Mouse (Mus musculus) ZHBTc4 (cell line): Measurements from ENCODE around the gene Cep95.
"Not testable (repeated sequence)": the region's sequence is repeated elsewhere in the genome, so short reads cannot be mapped to it uniquely, and the experiment has no call there.

ENCODE experiments used
- DNase-seq: peaks from one replicate; pipeline ENCODE4 v3.0.0-alpha.2; 2011; ENCODE audit warnings: low read depth, low spot score

Cep95 gene

DNA sequence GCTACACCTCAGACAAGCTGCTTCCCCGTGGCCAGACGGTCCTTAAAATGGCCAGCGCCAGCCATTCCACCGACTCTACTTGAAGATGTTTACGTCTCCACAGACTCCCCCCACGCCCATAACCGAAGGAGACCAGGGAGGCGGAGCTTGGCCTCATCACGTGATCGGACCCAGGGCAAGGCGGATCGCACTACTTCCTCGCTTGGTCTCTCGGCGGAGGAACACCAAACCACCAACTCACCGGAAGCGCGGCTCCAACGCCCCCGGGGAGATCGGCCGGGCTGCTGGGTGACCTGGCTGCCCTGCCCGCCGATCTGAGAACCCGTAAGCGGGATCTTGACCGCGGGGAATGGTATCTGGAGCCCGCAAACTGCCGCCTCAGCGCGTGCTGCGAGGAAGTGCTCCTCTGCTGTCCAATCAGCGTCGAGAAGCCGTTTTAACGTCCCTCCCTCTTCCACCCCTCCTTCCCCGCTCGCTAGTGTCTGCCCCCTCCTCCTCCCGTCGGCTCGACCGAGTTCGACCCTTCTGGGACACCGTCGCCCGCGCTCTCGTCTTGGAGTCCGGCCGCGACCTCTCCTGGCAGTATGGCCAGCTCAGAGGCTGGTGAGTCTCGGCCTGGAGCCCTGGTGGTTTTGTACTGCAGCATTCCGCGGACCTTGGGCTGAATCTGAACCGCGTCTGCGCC, at the start of gene Cep95, which contains the start of gene Ddx5:
Cep95 (plus strand) TSS at position 478 of the 685 bp plus-strand sequence.
Ddx5 (minus strand) TSS at position 411 of the 685 bp plus-strand sequence.
- DNase-seq: peak; percentile 99

DNA sequence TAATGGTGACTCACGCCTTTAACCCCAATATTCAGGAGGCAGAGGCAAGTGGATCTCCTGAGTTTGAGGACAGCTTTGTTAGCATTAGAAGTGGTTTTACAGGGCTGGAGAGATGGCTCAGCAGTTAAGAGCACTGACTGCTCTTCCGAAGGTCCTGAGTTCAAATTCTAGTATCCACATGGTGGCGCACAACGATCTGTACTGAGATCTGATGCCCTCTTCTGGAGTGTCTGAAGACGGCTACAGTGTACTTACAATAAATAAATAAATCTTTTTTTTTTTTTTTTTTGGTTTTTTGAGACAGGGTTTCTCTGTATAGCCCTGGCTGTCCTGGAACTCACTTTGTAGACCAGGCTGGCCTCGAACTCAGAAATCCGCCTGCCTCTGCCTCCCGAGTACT, 48.3 kb upstream of the Cep95 start:
- DNase-seq: not testable (repeated sequence)

DNA sequence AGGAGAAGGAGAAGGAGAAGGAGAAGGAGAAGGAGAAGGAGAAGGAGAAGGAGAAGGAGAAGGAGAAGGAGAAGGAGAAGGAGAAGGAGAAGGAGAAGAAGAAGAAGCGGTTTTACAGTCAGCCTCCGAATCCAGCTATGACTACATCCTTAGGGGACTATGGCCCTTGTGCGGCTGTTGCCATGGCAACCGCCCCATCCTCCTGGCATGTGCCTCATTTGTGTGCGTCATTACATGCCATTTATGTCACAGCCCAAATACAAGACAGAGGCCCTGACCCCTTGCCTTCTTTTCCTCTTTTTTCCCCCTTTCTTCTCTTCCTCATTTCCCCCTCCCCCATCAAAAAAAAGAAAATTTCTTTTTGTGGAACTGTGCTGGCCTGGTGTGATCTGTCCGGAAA, 47.8 kb upstream of the Cep95 start:
- peak; percentile 67 for DNase-seq

DNA sequence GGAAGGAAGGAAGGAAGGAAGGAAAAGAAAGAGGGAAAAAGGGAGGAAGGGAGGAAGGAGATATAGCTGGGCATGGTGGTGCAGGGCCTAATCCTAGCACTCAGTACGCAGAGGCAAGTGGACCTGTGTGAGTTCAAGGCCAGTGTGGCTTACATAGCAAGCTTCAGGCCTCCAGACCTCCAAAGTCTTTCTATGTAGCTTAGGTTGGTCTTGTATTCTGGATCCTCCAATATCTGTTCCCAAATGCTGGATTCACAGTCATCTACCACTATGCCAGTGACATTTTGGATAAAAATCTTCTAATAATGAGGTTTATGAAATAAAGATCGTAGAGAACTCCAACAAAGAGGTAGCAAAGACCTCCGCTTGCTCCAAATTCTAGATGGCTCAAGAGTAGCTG, 47.2 kb upstream of the Cep95 start:
- no peak for DNase-seq

DNA sequence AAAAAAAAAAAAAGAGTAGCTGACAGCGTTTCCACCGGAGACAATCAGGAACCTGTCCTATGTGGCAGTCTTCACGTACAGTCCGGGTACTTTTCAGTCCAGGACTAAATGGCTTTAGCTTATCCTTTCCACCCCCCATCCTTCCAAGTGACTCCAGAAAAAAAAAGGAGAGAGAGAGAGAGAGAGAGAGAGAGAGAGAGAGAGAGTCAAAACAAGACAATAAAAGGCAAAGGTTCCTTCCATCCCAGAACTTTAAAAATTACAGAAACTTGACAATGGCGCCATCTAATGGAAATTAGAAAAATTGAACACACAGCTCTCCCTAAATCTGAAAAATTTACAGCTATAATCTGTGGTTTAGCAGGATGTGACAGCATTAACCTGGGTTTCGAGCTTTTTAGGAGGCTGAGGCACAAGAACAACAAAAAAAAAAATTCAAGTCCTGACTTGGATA, 46.6 kb upstream of the Cep95 start:
- DNase-seq: peak; percentile 59

DNA sequence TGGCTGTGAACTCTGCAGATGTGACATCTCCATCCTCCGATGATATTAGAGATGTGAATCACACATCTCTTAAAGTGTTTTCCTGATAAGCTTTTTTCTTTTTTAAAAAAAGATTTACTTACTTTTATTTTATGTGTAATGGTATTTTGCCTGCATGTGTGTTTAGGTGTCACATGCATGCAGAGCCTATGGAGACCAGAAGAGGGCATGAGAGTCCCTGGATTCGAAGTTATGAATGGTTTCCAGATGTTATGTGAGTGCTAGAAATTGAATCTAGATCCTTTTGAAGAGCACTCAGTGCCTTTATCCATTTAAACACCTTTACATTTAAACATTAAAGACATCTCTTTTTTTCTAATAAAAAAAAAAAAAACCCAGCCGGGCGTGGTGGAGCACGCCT, 44.1 kb upstream of the Cep95 start:
- DNase-seq: no peak

DNA sequence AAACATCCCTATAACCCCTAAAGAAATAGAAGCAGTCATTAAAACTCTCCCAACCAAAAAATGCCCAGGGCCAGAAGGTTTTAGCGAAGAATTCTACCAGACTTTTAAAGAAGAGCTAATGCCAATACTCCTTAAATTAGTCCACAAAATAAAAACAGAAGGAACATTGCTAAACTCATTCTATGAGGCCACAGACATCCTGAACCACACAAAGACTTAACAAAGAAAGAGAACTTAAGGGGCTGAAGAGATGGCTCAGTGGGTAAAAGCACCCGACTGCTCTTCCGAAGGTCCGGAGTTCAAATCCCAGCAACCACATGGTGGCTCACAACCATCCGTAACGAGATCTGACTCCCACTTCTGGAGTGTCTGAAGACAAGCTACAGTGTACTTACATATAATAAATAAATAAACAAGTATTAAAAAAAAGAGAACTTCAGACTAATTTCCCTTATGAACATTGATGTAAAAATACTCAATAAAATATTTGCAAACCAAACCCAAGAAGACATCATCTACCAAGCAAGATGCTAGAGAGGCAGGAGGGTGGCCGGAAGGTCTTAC, 39.4 kb upstream of the Cep95 start:
- not testable (repeated sequence) for DNase-seq

DNA sequence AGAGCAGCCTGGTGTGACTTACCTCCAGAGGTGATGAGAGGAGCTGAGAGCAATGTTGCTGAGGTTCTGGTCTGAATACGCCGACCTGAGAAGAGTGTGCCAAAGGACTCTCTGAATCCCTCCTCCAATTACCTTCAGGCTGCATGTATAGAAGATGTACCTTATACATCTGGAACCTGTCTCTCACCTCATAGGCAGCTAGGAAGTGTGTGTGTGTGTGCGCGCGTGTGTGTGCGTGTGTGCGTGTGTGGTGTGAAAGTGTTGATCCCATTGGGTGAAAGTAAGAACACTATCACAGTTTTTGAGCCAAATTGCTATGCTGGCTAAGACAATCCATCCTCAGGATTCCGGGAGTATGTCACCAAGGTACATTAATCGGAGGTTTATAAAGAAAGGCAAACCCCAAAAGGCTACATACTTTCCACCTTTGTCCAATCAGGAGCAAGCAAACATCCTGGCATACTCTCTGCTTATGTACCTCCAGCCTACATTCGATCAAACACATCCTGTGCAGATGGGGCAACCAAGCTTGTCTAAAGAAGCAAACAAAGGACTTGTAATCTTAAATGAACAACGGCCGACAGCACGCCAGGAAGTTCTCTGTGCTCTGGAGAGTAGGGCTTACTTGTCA, 38.8 kb upstream of the Cep95 start, which contains the start of gene Pecam1:
Pecam1 (minus strand) TSS at position 508 of the 631 bp plus-strand sequence.
- DNase-seq: no peak

DNA sequence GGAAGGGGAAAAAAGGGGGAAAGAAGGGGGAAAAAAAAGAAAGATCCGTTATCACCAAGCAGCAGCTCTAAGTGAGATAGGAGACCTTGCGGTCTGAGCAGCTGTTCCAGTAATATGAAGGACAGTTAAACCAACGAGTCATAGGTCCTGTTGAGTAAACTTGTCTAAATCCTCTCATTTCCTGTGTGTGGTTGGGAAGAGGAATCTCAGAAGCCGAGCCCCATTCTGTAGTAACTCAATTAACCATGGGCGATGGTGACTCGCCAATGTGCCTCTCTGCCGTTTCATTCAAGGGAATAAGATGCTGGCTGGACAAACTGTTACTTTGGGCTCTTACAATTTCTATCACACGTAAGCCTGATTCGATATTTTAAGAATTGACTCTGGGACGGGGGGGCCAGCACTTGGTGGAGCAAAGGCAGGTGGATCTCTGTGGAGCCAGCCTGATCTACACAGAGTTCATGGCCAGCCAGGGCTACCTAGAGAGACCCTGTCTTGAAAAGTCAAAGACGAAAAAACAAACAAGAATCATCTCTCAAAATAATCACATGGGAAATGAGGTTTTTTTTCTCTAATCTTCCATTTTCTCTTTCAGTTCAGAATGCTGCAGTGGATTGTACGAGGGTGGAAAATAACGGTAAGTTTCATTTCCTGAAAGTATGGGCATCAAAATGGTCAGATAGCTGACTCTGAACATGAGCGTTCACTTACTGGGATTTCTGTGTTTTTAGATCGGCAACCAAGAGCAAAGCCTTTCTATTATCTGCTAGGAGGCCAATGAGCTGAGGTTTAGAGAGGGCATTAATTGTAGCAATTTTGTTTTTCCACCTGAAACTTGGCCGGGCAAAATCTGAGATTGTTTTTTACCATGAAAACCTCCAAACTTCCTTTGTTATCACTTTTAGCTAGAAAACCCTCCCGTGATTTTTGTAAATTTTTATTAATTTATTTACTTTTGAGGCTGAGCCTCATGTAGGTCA, 37.7 kb upstream of the Cep95 start, which contains the start of gene Milr1:
Milr1 (plus strand) TSS at position 188 of the 980 bp plus-strand sequence.
- no peak for DNase-seq

DNA sequence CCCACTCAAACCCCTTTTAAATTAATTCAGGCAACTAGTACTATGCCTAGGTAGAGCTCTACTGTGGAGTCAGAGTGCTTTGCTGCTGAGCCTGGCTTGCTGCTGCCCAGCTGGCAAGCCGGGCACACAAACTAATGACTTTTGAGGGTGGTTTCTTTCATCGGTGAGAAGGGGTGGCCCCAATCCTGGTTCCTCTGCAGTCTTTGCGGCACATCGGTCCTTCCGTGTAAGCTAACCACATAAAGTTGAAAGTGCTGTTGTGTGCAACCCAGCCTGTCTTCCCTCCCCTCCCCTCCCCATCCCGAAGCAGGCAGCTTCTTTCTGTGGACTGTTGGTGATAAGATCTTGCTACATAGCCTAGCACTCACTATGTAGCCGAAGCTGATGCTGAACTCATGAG, 36.9 kb upstream of the Cep95 start:
- no peak for DNase-seq

DNA sequence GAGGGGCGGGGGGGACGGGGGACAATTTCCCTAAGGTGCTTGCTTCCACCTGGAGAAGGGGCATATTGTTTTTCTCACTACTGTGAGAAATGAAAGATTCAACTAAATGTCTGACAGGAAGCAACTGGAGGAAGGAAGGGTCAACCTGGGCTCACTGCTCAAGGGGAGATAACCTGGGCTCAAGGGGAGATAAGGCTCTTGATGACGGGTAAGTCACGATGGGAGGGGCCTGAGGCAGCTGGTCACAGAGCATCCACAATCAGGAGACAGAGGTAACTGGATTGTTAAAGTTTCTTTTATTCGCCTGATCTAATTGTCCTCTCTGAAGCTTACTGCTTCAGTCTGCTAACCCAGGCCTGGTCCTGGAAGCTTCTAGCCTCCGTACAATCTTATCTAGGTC, 35.7 kb upstream of the Cep95 start:
- no peak for DNase-seq

DNA sequence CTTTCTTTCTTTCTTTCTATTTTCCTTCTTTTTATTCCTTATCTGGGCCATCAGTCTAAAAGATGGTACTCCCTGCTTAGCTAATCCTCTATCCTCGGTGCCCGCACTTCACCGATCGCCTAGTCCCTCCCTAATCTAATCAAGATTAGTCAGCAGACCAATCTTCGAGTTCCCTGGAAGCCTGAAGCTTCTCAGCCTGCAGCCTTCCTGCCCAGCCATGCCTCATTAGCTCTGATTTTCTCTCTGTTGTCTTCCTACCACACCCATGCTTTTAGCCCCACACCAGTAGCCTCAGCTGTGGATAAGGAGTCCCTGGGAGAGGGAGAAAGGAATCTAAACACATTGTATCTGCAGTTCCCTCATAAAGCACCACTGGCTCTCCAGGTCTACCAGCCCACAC, 33.5 kb upstream of the Cep95 start:
- no peak for DNase-seq

DNA sequence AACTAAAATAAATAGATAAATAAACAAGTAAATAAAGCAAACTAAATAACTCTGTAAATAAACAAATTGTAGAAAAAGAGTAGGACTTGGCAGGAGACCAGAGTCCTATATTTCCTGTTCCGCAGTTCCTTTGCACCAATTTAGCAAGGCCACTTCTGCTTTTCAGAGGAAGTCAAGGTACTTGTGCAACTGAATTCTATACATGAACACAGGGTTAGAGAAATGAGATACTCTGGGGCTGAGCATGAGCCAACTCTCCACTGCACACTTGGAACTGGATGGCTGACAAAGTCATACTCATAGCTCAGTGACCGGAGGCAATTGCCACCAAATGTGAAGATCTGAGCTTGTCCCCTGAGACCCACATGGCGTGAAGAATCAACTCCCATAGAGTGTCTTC, 30.0 kb upstream of the Cep95 start:
- no peak for DNase-seq

DNA sequence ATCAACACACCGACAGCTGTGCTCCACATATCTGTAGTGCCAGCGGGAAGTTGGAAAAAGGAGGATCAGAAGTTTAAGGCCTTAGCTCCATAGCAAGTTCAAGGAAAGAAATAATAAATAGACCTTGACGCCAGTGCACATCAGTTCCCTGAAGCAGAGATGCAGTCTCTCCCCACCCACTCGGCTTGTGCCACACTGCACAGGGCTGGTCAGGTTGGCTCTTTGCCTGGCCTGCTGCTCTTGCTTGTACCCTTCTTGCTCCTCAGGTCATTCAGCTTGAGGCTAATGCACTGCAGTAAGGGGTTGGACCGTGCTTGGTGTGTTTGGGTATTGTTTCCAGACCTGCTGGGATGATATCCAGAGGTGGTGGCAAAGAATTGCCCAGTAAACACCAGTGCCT, 28.5 kb upstream of the Cep95 start:
- no peak for DNase-seq

DNA sequence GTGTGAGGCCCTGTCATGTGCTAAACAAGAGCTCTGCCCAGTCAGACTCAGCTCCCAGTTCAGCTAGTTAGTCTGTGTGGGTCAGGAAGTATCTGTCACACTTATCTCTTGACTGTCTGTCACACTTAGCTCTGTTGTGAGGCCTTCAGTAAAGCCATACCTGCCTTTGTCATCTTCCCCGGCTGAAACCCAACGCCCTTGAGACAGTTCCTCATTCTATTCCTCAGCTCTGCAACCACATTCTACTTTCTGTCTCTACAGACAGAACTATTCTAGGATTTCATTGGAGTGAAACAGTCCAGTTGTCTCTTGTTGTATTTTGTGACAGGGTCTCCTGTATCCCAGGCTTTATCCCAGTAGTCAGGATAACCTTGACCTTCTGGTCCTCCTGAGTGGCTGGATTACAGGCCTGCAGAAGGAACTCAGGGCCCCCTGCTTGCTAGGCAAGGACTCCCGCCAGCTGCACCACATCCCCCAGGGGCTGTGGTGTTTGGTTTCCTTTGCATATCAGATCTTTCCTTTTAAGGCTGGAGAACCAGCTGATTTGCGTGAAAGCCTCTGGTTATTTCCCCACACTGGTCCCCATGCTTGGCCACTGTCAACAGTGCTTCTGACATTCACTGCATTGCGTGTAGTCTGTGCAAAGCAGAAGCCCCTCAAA, 26.8 kb upstream of the Cep95 start:
- DNase-seq: peak; percentile 64

DNA sequence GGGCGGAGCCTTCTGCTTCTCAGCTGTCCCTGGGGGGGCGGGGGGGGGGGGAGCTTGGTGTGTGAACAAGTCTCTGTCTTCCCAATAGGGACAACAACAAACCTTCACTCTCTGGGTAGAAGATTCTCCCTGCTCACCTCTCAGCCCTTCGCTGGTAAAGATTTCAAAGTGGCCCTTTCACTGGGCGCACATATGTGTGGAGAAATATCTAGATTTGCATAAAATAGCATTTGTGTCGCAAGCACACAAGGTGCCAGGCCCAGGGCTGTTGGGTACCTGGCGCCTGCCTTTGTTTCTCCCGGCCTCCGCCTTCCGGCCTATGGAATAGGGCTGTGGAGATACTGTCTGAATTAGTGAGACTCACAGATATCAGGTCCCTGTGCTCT, 26.3 kb upstream of the Cep95 start:
- no peak for DNase-seq

DNA sequence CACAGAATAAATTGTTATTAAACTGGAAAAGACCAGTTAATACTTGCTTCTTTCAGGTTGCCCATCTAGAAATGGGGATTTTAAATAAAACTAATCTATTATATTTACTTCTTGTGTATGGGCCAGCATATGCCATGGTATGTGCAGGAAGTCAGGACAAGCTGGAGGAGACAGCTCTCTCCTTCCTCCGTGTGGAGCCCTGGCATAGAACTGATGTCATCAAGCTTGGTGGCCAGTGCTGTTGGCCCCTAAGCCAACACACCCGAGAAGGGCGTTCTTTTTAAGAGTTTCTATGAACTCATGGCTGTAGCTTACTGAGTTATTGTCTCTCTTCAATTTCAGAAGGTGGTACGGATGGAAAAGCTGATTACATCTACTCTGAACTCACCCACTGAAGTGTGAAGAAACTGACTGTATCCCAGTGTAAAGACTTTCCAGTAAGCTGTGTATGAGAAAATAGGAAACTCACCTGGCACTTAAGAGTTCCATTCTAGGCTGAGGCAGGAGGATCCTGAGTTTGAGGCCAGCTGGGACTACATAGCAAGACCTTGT, 22.4 kb upstream of the Cep95 start:
- DNase-seq: no peak

DNA sequence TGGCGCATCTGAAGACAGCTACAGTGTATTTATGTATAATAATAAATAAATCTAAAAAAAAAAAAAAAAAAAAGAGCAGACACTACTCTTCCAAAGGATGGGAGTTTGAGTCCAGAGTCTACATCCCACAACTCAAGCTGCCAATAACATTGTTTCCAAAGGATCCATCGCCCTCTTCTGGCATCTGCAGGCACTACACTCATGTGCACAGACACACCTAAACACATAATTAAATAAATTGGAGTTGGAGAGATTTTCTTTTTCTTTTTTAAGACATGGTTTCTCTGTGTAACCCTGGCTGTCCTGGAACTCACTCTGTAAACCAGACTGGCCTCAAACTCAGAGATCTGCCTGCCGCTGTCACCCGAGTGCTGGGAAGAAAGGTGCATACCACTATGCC, 21.5 kb upstream of the Cep95 start:
- DNase-seq: peak; percentile 70

DNA sequence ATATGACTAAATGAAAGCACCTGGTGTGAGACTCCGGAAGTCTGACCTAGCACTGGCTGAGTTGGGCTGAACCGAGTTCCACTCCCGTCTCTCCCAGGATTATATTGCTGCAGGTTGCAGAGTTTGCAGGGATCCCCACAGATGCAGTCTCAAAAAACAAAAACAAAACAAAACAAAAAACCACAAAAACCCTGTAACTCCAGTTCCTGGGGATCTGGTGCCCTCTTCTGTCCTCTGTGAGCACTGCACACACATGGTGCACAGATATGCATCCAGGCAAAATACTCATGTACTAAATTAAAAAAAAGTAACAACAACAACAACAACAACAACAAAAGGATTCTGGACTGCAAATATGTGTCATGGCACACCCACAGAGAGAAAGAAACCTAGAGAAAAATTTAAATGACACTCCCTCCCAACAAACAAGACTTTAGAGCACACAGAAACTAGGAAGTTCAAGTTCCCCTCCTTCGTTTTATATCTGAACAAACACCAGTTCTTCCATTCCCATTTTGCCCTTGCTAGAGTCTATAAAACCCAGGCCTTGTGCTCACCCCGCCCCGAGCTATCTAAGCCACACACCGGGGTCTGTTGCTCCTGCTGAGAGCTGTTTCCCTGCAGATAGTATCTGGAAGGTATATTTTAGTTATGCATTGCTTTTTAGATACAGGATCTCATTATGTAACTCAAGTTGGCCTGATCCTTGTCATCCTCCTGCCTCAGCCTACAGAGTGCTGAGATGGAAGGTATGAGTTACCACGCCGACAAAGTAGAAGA, 18.7 kb upstream of the Cep95 start:
- DNase-seq: peak; percentile 65

DNA sequence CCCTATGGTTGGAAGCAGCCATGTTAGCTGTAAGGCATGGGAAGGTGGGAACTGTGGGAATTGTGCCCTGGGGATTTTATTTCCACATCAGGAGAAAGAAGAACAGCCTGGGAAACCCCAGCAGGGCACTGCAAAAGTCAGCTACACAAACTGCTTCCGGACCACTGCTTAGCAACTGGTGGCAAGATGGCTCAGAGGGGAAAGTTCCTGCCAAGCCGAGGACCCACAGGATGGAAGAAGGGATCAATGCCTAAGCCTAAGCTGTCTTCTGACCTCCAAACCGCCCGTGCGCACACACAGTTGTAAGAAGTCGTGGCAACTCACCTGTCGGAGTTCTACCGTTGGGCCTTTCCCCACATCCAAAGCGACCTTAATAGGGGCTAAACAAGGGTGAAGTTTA, 16.0 kb upstream of the Cep95 start:
- DNase-seq: no peak
